Mouse (Mus musculus) ES-E14 (cell line): ENCODE results near the gene Lyzl4. TPM values are rescaled to one million over a fixed set of nuclear protein-coding genes. Genes with fewer than 3 reads are reported as not detected.

Source experiments
- DNase-seq: peaks from one replicate; pipeline ENCODE4 v3.0.0-alpha.2; 2013; ENCODE audit warnings: low read depth, low spot score
- H3K27ac ChIP-seq: 2 replicates; pipeline ENCODE4 v1.5.1; 2012; ENCODE audit warnings: low read depth, mild to moderate bottlenecking, low read length, moderate library complexity, mixed read lengths; ENCODE audit not compliant: poor library complexity, insufficient read depth, severe bottlenecking
- H3K36me3 ChIP-seq: 2 replicates; pipeline ENCODE4 v1.6.1; 2012; ENCODE audit warnings: mild to moderate bottlenecking, low read length, moderate library complexity, mixed read lengths; ENCODE audit not compliant: control insufficient read depth, poor library complexity, insufficient read depth, severe bottlenecking
- H3K4me1 ChIP-seq, 2 experiments: fragments of 150-350 bp in 1 of 2; sonication (generic) in 1 of 2; 2 replicates each; pipeline ENCODE4 v1.6.1; 2012; ENCODE audit warnings: low read length in 2 of 2, mild to moderate bottlenecking in 1 of 2, mixed read lengths in 1 of 2; ENCODE audit not compliant: control insufficient read depth in 2 of 2, insufficient read depth in 2 of 2, poor library complexity in 1 of 2
- H3K4me3 ChIP-seq, 2 experiments: fragments of 150-350 bp in 1 of 2; sonication (generic) in 1 of 2; 2 replicates each; pipeline ENCODE4 v1.5.1; 2012; ENCODE audit warnings: low read length in 2 of 2, low read depth in 1 of 2, mild to moderate bottlenecking in 1 of 2, mixed read lengths in 1 of 2; ENCODE audit not compliant: insufficient read depth in 1 of 2, poor library complexity in 1 of 2, severe bottlenecking in 1 of 2
- H3K9ac ChIP-seq: 2 replicates; pipeline ENCODE4 v1.6.1; 2012; ENCODE audit warnings: low read depth, mild to moderate bottlenecking, low read length, mixed read lengths; ENCODE audit not compliant: poor library complexity, insufficient read depth, severe bottlenecking
- H3K9me3 ChIP-seq: fragments of 150-350 bp; sonication (generic); 2 replicates; pipeline ENCODE4 v1.6.1; 2012; ENCODE audit warnings: low read depth, mild to moderate bottlenecking, low read length; ENCODE audit not compliant: control insufficient read depth, insufficient read depth
- CHD2 ChIP-seq: IDR thresholded peaks from 2 replicates; pipeline ENCODE4 v1.6.1; 2014; ENCODE audit warnings: mild to moderate bottlenecking, low read depth, low read length, inconsistent platforms
- HCFC1 ChIP-seq: IDR thresholded peaks from 2 replicates; pipeline ENCODE4 v1.6.1; 2012; ENCODE audit warnings: low read length, inconsistent platforms, borderline replicate concordance; ENCODE audit not compliant: insufficient read depth
- MAFK ChIP-seq: IDR thresholded peaks from 2 replicates; pipeline ENCODE4 v1.6.1; 2014; ENCODE audit warnings: mild to moderate bottlenecking, low read depth, low read length, inconsistent platforms; ENCODE audit not compliant: insufficient read depth
- ZC3H11A ChIP-seq: IDR thresholded peaks from 2 replicates; pipeline ENCODE4 v1.6.1; 2012; ENCODE audit warnings: low read depth, mild to moderate bottlenecking, inconsistent platforms, low read length, borderline replicate concordance
- ZNF384 ChIP-seq: IDR thresholded peaks from 2 replicates; pipeline ENCODE4 v1.6.1; 2012; ENCODE audit warnings: low read depth, low read length, inconsistent platforms
- in situ Hi-C, 2 experiments: fragments of 600-800 bp; cut with MboI; formaldehyde crosslinking; loops; one replicate each; pipeline ENCODE4 v1.15.1; 2025; ENCODE audit warnings: low sequenced_read_pairs in 2 of 2, inconsistent platforms in 1 of 2; ENCODE audit not compliant: unreplicated experiment in 2 of 2
- total RNA-seq: library from RNA; depleted of rRNA; stranded (reverse); fragments of 300-350 nt; gene quantifications from 2 replicates; pipeline ENCODE4 v1.2.3, GENCODE M21; 2012; rRNA removed

Lyzl4 gene
- total RNA-seq, 1 experiment, result 0.58 TPM

DNA sequence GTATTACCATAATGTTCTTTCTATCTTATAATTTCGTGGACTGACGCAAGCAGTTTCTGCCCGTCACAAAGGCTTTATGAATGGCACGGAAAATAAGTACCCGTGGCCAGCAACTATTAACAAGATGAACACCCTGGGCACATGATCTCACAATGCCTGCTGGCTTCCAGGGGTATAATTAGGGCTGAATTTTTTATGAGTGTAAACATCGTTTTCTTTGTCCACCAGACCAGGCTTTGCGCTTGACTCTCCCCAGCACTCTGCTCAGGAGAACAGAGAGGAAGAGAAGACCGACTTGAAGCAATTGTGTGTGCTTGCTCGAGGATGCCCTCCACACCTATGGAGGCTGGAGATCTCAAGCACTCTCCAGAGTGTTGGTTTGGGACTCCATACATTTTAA is 109.3 kb downstream of the Lyzl4 start:
- TF ChIP-seq HCFC1 (no peak), MAFK (no peak), CHD2 (no peak), ZNF384 (no peak), ZC3H11A (no peak)
- in situ Hi-C loops, result no loop called here
- H3K36me3 ChIP-seq, result no peaks in the 10 kb centered on the region

DNA sequence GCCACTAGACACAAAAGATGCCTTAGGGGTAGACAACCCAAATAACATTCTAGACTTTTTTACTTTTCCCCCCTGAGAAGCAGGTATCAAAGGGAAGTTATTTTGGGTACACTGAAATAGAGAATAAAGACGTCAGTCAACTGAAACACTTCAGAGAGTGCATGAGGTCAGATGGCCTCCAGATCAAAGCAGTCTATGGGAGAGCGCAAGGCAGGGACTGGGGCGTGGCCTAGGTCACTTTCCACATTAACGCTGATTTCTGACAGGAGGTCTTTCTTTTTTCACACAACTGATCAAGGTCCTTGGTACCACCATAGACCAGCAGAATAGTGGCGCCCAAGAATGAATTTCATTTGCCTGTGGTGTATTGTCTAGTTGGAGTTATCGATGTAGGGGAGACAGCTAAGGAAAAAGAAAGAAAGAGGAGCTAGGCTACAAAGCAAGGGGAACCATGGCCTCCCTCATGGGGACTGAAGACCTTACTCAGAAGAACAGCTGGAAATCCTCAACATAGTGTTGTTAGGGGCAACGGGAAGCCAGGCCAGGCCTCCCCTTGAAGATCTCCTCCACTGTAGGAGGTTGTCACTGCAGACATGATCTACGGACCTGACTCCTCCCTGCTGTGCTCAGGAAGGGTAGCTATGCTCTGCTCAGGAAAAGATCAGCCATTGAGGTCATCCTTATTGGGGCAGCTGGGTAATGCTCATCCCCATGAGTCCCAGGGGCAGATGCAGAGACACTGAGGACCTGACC is 113.1 kb downstream of the Lyzl4 start:
- DNase-seq, result no peak
- H3K4me1 ChIP-seq, result no peaks in the 10 kb centered on the region
- no peaks in the 10 kb centered on the region for H3K36me3 ChIP-seq
- no peaks in the 10 kb centered on the region for H3K9me3 ChIP-seq
- H3K4me3 ChIP-seq, result no peak overlapping the region
- in situ Hi-C loops, result no loop called here
- H3K9ac ChIP-seq, result no peak overlapping the region
- TF ChIP-seq CHD2 (no peak), ZNF384 (no peak), ZC3H11A (no peak), HCFC1 (no peak), MAFK (no peak)
- H3K27ac ChIP-seq, result no peak overlapping the region

More for the DNA sequence above, 109.3 kb downstream of the Lyzl4 start:
- H3K9me3 ChIP-seq, result no peaks in the 10 kb centered on the region
- no peak overlapping the region for H3K27ac ChIP-seq
- no peaks in the 10 kb centered on the region for H3K4me1 ChIP-seq
- no peak overlapping the region for H3K9ac ChIP-seq
- no peak overlapping the region for H3K4me3 ChIP-seq
- no peak for DNase-seq

Other genes with a start within 250 kb of the Lyzl4 start
- gene Cck, start 146.4 kb downstream of the Lyzl4 start, total RNA-seq, result 0.37 TPM in 1 of 2 replicates, not detected in the other
- gene Vipr1, start 620 bp upstream of the Lyzl4 start, total RNA-seq, result 0.31 and 0.90 TPM in 2 replicates
- gene Sec22c, start 63.4 kb upstream of the Lyzl4 start, total RNA-seq, result 8.4 and 11.2 TPM in 2 replicates
- gene Ss18l2, start 68.2 kb upstream of the Lyzl4 start, total RNA-seq, result 22.3 and 40.8 TPM in 2 replicates
- gene Nktr, start 77.1 kb upstream of the Lyzl4 start, total RNA-seq, result 57.8 and 69.6 TPM in 2 replicates
- gene Zfp651, start 117.2 kb upstream of the Lyzl4 start, total RNA-seq, result 6.7 and 8.0 TPM in 2 replicates
- gene Klhl40, start 135.5 kb upstream of the Lyzl4 start, total RNA-seq, result 0.21 and 0.62 TPM in 2 replicates
- gene Hhatl, start 150.4 kb upstream of the Lyzl4 start, total RNA-seq, result 0.09 TPM in 1 of 2 replicates, not detected in the other
- 0.58 and 1.5 TPM in 2 replicates for gene Ccdc13, start 197.4 kb upstream of the Lyzl4 start, total RNA-seq
- gene Higd1a, start 216.3 kb upstream of the Lyzl4 start, total RNA-seq, result 63.5 and 81.2 TPM in 2 replicates